Mouse (Mus musculus) cerebellum, adult 11 months (tissue): ENCODE measurements around the gene Kcnab2.
A peak's percentile ranks its signal among the peaks of the same experiment; 100 is the strongest.

Experiments used
- DNase-seq: peaks from one replicate; pipeline ENCODE4 v3.0.0; 2022

Gene Kcnab2

DNA sequence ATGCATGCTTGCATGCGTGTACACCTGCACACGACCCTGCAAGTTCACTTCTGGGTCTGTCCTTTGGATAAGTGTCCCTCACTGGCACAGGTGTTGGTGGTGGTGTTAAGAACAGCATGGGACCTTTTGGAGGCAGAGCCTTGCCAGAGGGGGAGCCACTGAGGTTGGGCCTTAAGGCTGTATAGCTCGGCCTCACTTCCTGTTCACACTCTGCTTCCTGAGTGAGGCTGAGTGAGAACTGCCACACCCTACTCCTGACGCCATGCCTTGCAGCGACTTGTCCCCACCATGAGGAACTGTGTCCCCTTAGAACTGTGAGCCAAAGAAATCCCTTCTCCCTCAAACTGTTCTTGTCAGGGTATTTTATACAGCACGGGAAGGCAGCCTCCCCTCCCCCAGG is 26.3 kb downstream of the Kcnab2 start:
- DNase-seq = no peak

DNA sequence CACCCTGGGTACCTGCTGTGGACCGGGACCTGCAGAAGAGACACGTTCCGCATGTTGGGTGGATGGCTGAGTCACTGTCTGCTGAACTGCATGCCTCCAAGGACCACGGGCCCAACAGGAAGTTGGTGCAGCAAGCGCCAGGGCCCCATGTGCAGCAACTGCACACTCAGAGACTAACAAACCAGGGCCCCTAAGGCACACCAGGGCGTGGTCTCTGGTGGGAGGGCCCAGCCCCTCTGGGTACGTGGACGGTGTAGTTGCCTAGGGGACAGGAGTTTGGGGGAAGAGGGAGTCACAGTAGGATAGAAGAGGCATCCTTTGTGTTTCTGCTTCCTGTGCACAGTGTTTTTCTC is 29.0 kb downstream of the Kcnab2 start:
- no peak for DNase-seq

DNA sequence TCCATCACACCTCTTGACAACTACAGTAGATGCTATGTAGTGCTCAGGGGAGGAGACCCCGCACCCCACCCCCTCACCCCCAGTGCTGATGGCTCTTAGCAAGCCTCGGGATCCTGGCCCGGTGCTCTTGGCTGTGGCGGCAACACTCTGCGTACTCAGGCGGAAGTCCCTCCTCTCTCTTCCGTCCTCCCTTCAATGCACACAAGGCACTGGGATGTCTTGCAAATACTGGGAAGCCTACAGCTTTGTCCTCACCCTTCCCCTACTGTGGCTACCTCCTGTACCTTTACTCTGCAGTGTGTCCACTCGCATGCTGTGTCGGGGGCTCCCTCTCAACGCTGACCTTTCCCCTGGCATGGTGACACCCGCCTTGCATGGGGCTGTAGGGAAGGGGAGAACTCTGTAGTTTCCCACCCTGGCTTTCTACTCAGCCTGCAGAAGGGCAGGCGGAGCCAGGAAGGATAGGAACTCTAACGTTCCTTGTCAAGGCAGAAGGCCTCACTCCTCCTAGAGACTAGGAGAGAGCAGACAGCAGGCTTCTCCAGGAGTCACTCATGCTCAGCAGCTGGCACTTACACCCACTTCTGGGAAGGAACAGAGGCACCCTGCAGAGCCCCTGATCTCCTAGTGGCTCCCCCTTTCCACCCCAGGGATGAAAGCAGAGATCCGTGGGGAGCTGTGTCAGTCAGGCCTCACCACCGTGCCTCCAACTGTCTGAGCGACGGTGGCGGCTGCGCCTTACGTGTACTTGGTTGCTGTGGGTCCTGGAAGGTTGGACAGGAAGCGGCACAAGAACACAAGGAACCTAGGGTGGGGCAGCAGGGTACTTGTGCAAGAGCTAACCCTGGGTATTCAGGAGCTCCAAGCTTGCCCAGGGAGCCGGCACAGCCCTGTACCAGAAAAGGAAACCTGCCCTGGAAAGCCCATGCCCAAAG is 29.7 kb downstream of the Kcnab2 start:
- DNase-seq = no peak

DNA sequence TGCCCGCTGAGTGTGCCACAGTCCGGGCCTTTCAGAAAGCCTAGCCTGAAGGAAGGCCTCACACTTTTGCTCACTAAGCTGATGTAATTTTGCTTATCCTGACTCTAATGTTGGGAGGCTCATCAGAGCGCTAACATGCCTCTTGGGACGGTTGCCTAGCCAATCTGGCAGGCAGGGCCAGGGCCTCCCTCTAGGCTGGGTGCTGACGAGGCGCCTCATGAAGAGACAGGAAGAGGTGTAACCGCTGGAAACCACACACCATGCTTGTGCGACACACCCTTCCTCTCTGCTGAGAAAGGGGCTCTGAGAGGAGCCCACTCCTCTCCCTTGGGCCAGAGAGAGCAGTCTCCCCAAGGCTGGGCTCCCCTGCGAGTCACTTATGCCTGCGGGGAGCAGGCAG is 31.5 kb downstream of the Kcnab2 start:
- no peak for DNase-seq

DNA sequence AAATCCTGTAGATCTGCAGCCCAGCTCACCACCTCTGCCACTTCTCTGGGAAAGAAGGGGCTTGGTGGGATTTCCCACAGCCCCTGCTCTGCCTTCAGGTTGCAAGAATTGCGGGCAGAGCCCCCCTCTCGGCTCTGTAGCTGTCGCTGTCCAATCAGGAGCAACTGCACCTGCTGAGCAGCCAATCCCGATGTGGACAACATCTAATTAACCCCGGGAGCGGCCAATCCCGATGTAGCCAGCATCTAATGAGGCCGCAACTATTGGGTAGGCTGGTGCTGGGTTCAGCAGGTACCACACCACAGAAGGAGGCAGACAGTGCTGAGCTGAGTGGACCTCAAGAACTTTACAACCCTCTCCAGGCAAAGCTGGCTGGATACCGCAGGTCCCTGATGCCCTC is 36.1 kb downstream of the Kcnab2 start:
- no peak for DNase-seq

DNA sequence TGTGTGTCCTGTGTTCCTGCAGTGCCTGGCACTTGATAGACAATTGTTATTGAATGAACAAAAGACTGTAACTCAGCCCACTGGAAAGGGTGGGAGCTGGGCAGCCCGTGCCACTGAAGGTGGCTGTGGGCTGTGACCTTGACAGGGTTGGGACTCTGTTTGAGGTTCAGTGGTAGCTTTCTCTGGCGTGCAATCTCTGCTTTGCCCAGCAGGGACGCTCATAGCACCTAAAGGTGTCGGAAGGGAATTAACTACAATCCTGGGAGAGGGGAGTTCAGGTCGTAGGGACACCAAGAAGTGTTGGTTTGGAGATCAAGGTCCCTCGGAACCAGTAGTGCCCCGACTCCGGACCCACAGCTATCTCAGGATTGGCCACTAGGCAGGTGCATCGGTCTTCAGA is 36.8 kb downstream of the Kcnab2 start:
- DNase-seq = no peak

DNA sequence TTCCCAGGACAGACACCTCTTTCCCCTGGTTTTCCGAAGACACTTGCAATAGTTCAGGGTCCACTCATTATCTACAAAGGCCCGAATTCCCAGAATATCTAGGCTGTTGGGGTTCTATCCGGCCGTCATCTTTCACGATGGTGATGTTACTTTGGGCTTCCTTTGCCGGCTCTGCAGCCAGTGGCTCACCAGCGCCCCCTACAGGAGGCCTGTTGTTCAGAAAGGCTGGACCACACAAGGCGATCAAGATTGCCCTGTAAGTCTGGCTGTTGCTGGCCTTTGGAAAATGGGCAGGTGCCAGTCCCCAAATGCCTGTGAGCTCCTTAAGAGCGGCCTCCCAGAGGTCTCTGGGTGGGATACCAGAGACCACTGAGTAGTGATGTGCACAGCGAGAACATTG is 42.4 kb downstream of the Kcnab2 start:
- DNase-seq = peak; percentile 80

DNA sequence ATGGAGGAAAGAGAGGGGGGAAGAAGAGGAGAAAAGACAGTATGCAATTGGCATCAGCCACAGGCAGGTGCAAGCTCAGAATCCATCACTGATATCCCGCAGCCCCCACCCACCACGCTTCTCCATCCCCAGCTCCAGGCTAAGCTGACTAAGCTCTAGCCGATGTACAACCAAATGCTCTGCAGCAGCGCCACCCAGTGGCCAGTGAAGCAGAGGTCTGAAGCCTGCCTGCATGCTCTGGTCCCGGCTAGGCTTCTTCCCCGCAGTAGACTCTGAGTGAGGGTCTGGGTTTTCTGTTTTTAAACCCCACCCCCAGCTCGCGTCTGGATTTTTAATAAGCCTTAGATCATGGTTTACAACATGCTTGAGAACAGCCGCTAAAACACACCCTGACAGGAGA is 42.8 kb downstream of the Kcnab2 start:
- DNase-seq = peak; percentile 88

DNA sequence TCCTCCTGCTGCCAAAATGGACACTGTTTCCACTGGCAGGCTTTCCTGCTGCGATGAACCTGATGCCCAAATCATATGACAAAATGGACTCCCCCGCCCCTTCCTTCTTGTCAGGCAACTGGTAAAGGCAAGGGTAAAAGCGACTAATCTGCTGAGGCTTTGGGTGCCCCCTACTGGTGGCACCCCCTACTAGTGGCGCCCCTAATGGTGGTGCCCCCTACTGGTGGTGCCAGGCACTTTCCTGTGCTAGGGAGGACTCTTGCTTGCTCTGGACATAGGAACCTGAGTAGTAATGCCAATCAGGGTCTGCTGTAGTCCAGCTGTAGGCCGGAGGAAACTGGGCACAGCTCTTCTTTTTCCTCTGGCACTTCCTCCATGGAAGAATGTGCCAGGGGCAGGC is 45.4 kb downstream of the Kcnab2 start:
- DNase-seq = peak; percentile 27

DNA sequence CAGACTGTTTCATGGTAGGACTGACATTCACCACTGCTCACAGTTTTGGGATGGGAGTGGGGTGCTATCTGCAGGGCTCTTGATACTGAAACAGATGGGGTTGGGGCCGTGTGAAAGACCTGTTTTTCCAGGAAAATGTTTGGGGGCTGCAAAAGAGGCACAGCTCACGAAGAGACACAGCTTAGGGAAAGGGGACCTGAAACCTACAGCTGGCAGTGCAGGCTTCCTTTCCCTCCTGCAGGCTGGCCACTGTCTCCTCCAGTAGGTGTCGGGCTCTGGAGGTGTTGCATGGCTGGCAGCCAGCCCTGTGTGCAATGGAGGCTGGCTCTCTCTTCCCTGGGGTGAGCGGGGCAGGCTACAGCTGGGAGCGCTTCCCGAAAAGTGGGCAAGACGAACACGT is 49.4 kb downstream of the Kcnab2 start:
- DNase-seq = no peak

DNA sequence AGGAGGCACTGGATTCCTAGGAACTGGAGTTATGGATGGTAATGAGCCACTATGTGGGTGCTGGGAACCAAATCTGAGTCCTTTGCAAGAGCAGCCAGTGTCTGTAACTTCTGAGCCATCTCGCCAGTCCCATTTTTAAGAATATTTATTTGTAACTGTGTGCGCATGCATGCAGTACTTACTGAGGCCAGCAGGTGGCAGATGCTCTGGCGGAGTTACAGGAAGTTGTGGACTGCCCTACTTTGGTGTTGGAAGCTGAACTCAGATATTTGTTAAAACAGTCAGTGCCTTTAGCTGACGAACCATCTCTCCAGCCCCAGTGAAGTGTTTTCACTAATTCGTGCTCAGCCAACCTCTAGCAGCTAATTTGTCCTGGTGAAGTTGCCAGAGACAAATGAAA is 52.7 kb downstream of the Kcnab2 start:
- DNase-seq = no peak

DNA sequence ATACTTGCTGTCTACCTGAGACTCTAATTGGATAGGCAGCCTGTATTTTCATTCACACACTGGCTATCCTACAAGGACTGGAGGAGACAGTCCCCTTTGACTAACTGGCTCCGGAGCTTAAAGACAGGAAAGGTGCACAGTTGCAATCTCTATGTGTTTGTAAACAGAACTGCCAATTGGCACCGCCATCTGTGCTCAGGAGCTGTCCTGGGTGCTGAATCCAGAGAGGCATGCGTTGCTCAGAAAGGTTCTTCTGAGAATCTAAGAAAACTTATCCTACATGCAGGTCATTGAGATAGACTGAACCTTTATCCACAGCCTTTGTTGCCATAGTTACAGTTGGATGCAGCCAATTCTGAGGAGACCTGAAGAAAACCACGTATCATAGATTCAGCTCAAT is 53.3 kb downstream of the Kcnab2 start:
- no peak for DNase-seq

DNA sequence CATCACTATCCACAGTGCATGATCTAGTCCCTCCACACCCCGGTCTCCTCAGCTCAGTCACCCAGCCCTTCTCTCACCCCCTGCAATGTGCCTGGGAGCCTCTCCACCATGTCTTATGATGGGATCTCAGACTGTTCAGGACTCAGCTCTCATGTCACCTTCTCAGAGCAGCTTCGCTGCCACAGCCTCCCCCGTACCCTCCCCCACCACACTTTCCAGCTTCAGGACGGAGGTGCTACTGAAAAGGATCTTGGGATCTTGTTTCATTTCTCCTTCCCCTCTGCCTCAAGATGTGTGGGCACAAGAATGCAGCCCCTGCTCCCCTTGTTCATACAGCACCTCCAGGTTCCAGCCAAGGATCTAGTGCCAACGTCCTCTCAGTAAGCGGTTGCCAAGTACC is 54.1 kb downstream of the Kcnab2 start:
- DNase-seq = no peak

DNA sequence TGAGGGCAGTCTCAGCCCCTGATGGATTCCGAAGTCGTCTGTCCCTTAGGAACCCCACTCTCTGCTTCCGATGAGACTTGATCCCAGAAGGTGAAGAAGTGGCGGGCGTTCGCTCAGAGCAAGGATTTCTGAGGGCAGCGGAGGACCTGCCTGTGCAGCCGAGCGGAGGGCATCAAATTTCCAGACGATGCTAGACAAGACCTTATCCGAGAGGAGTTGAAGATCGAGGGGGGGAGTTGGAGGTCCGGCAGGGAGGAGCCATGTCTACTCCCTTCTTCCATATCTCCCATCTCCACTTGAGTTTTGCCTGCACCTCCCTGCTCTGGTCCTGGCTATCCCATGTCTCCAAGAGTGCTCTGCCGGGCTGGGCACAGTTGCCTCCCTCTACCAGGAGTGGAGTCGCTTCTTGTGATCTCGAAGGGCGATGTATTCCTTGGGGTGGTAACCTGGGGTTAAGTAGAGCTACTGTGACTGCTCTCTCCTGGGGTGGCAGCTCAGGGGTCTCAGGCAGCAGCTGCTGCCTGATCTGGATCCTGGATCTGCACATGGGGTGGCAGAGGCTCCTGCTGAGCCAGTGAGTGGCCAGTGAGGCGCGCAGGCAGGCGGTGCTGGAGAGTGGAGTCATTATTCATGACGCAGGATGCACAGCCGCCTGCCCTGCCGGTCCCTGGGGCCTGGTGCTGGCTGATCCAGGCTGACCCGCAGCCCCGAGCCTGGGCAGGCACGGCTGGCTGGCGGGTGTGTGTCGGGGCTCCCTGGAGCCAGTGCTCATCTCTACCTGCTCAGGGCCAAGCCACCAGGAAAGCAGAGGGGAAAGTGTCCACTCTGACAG is 59.2 kb downstream of the Kcnab2 start:
- DNase-seq = no peak

DNA sequence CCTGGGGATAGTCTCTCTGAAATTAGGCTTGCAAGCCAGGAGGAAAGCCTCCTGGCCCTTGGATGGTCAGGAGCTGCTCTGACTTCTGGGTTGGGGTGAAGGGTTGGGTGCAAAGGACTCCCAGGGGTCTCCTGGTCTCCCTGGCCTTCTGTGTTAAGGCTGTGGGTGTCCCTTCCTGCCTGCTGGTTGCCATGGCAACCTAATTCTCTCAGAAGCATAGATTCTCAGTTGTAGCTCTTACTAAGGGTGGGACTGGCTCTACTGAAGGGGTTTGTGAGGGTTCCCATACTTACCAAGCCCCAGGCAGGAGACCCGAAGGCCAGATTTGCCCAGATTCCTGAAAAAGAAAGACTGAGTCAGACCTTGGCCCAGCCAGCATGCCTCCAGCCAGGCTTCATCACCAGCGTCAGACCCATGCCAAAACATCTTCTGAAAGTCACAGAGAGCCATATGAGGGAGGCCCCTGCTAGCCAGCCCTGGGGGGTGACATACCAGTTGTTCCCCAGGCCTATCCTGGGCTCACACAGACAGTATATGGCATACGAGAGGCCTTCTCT is 65.1 kb downstream of the Kcnab2 start:
- no peak for DNase-seq

DNA sequence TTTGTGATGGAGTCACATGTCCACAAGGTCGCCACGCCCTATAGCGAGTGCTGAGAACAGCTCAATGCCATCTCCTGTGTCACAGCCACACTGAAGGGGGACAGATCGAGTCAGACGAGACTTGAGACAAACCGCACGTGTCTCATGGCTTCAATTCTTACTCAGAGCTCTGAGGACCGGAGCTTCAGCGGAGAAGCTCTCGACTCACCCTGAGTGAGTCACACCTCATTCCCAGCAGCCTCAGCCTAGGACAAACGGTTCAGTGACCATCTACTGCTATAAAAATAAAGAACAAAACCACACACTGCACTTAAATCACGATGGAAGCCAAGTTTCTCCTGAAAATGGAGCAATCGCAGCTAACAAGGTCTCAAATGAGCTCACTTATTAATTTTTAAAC is 66.7 kb downstream of the Kcnab2 start:
- no peak for DNase-seq

DNA sequence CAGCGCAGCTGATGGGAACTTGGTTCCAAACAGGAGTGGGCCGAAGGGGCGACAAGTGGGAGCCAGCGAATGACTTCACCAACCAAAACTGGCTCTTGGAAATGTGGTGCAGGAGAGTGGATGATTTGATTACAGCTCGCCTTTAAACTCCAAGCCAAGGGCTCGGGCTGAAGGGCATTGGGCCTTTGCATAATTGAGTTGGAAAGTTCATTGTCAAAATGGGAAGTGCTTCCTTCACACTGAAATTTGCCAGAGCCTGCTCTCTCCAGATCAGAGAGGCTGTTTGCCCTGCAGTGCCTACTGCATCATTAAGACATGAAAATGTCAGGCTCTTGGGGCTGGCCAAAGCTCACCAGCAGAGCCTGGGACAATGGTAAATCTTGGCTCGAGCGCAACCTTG is 71.1 kb downstream of the Kcnab2 start:
- DNase-seq = no peak

DNA sequence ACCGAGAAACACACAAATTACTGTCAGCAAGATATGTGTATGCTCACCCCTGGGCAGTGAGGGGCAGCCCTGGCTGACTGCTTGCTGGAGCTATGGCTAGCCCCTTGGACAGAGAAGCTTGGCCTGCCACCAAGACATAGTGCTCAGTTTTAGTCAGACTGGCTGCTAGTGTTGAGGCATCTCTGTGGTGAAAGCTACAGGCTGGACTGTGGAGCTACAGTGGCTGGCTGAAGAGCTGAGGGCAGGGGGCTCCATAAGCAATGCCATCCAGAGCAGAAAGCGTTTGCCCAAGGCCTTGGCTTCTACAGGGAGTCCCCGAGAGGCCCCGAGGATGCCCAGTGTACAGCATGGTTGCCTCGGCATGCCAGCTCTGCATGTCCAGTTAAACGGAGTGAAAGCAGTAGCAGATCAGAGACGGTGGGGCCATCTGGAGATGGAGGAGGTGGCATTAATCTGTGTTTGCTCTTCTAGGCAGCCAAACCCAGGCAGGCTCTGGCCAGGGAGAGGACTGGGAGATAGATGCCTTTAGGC is 71.9 kb downstream of the Kcnab2 start:
- no peak for DNase-seq

DNA sequence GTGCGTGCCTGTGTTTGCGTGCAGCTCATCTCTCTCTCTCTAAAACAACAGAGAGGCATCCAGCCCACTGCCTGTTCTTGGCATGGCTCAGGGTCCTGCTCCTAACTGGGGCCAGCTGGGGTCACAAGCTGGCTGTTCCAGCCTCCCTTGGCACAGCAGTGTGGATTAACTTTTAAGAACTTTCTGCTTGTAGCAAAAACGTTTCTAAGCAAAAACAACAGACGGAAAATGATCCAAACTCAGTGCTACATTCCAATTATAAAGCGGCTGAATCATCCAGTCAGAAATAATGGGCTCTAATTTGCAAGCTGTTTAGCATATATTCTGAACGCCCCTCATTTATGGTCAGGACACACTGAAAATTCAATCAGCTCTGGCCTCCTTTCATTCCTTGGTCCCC is 72.5 kb downstream of the Kcnab2 start:
- DNase-seq = no peak

DNA sequence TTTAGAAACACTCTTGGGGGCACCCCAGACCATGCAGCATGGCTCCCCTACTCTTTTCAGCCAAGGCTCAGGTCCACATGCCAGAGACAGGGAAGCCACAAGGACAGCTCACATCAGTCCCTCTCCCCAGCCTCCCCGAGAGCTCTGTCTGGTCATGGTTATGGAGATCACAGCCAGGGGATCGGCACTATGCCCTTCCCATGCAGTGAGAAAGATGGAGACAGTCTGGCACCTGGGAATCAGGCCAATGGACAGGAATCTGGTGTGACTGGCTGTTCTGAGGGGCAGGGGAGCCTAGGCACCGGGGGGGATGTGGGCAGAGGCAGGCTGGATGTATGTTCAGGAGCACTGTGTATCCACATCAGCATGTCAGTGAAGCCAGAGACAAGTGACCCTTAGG is 78.7 kb downstream of the Kcnab2 start:
- DNase-seq = peak; percentile 70

DNA sequence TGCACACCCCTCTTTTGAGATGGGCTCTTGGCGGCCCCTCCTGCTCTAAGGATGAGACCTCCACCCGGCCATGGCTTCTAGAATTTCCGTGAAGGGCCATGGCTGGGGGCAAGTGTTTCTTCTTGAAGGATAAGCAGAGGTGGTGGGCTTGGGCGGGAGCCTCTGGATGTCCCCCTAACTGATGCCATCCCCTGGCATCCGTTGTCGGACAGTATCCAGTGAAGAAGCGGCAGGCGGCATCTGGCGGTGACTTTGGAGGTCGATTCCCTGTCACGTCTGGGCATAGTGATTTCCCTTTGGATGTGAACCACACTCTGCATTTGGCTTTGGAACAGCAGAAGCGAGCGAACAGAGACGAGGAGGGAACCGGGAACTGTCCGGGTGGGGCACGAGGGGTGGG is 85.0 kb downstream of the Kcnab2 start:
- DNase-seq = no peak

DNA sequence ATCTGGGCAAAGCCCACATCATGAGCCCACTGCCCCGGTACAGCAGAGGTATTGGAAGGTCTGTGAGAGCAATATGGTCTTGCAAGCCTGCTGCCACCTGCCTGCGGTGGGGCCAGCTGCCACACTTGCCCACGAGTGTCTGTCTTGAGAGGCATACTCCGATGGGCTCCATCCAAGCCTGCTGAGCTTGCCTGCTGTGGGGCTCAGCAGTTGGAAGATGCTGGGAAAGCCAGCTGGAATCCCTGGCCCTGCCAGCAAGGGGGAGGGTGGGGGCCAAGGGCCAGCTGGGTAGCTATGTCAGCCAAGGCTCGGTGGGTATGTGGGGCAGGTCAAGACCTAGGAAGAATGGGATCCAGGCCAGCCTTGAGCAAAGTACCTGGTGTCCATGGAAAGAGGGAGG is 85.5 kb downstream of the Kcnab2 start:
- peak; percentile 69 for DNase-seq

DNA sequence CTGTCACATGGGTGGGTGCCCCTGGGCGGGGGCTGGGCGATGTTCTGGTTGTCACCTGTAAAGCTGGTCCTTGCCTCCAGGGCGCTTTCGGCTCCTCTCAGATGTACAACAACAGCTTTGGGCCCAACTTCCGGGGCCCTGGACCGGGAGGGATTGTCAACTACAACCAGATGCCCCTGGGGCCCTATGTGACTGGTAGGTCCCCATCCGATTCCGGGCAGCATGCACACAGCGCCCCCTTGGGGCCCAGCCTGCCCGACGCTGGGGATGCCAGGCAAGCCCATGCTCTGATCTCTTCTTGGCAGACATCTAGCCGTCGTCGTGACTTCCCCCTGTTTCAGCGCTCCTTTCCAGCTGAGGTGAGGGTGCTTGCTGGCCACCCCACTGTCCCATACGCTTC is 92.0 kb downstream of the Kcnab2 start:
- no peak for DNase-seq
